Mouse (Mus musculus): ENCODE measurements at regions not wholly inside any gene's neighbourhood (a gene's known extent, or its start where the extent isn't known, plus 50 kb on each side); places are given as distances from the start of the nearest gene placed in this dataset.

DNA sequence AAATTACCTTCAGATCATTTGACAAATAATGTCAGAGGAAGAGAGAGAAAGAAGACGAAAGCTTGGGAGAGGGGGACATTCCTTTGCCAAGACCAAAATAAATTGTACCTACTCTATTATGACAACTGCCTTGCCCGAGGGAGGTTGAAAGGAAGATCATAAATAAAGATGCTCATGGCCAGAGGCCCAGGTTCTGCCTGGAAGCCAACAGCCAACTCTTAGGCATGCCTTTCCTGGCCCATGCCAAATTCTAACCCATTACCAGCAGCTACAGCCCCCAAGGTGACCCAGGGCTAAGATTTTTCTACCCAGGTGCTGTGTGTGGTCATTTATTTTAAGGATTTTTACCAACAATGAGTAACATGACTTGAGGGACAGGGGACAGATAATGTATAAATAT lies 54.9 kb downstream of the Cbln1 start:
- no peak for DNase-seq

DNA sequence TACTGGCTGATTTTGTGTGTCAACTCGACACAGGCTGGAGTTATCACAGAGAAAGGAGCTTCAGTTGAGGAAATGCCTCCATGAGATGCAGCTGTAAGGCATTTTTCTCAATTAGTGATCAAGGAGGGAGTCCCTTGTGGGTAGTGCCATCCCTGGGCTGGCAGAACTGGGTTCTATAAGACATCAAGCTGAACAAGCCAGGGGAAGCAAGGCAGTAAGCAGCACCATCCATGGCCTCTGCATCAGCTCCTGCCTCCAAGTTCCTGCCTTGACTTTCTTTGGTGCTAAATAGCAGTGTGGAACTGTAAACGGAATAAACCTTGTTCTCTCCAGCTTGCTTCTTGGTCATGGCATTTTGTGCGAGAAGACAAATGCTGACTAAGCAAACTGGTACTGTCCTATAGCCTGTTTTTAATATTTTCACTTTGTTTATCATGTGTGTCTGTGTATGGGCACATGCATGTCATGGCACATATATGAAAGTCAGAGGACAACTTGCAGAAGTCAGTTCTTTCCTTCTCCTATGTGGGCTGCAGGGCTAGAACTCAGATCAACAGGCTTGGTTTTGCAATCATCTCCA lies 57.3 kb downstream of the Cbln1 start:
- no peak for DNase-seq

DNA sequence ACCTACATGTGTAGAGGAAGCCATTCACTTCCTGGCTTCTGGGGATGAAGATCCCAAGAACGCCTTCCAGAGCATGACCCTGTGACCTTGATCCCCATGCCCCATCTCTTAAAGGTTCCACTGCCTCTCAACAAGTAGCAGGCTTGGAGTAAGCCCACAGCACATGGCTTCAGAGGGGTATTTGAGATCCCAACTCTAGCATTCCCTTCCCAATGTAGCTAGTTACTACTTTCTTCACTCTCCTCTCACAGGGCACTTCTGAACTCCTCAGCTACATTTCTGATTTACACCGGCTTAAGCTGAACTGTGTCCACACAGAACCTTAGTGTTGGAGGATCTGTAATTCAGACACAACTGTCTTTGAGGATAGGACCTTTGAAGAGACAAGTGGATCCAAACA lies 83.4 kb downstream of the Cbln1 start:
- DNase-seq: no peak

DNA sequence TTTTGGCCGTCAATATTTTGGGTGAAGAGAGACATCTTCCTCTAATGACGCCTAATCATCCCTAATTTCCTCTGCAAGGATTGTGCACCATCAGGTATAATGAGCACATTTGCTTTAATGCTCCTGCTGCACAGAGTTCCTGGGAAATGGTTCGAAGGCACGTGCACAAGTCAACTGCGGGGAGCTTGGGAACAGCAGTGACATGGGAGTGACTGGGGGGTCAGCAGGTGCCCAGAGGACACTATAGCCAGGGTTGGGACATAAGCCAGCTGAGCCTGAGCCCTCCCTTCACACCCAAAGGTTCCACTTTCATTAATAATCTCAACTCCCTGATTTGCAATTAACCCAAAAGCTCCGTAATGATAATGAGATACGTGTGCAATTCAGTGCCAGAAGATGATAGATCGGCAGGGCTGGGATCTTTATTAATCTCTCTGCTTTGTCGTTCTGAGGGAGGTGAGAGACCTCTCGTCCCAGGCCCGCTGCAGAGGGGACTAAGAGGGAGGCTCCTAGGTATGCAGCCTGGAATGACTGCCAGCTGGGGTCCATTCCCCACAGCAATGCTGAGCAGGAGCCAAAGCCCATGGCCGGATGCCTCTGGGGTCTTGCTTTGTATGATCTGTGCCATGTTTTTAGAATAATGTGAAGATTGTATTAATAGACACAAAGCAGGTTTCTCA lies 88.7 kb downstream of the Cbln1 start:
- DNase-seq: no peak

DNA sequence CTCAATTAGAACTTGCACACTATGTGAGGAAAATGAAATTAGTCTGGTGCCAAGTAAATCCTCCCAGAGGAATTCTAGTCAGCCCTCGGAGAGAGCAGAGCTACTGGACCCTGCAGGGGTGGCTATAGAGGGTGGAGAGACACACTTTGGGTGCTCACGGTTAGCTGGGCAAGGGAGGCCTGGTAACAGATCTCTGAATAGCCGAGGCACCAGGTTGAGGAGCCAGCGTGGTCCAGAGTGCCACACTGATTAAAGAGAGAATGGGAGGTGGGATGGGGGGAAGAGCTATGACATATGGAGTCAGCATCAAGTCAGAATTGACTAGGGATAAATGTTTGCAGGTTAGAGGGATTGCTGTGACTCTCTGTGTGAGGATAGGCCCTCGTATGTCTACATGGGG lies 90.1 kb downstream of the Cbln1 start:
- DNase-seq: no peak

DNA sequence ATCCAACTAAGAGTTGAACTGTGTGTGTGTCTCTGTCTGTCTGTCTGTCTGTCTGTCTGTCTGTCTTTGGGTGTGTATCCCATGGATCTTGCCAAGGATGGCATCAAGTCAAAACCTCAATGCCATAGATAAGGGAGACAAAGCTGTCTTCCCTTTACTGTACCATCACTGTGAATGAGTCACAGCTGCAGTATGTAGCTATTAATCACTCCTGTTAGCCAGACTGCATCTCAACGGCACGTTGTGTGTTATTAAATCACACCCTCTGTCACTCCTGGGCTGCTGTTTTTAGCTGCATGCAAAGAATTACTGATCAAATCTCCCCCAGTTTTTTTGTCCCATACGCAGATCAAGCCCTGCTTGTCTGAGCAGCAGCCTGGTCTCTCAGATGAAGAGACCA lies 91.6 kb downstream of the Cbln1 start:
- DNase-seq: no peak

DNA sequence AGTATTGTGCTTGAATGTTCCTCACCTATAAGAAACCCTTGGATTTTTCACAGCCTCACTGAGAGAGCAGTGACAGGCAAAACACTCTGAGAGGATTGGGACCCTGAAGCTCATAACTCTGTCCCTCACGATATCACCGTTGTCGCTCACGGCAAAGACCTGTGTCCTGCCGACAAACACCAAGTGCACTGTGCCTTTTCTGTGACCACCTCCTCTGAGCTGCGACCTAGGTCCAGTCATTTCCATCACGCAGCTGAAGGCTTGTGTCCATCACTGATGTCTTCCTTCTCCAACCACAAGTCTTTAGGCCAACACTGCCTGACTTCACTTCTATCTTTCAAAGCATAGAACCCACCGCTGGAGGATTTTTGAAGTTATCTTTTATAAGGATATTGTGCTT lies 93.1 kb downstream of the Cbln1 start:
- no peak for DNase-seq

DNA sequence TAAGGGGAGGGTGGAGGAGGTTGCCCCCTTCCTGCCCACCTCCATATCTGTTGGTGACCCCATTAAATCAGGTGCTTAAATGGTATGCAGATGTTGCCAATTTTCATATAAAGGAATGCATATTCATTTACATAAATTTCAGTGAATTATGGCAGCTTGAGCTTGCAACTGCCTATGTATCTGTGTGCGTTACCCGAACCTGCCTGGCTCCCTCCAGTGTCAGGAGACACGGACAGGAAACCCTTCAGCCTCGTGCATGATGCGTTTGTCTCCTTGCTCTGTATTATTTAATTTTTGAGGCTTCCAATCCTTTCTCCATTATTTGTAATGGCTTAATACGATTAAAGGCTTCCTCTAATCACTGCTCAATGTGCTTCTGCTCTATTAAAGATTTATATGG lies 98.4 kb downstream of the Cbln1 start:
- DNase-seq: no peak

DNA sequence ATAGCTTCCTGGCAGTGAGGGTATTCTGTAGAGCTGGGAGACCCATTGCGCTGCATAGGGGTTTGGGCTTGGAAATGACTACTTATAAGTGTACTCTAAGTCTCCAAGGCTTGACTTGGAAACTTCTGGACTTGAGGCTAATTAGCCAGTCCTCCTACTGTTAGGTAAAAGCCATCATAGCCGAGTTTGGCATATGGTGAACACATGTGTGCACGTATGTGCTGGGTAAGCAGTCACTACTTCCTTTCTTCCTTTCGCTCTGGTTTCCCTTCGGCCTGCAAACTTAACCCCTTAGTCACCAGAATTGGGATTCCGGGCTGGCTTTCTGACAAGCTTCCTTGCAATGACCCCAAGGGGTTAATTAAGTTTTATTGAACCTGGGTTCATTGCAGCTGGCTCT lies 98.9 kb downstream of the Cbln1 start:
- no peak for DNase-seq

DNA sequence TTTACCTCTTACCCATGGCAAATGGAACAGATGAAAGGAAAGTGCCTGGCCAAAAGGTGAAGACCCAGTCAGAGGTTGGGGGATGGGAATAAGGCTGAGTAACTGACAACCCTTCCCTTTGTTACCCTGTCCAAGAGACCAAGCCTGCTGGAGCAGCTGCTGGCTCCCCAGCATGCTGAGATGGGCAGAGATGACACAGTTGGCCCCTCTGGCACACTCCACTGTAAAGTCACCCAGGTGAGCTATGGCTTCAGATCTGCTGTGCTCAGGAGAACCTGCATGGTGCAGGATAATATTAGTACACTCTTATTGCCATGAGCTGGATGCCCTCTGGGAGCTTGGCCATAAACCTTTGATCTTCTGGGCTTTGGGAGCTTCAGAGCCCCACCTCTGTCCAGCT lies 100.3 kb downstream of the Cbln1 start:
- DNase-seq: no peak

DNA sequence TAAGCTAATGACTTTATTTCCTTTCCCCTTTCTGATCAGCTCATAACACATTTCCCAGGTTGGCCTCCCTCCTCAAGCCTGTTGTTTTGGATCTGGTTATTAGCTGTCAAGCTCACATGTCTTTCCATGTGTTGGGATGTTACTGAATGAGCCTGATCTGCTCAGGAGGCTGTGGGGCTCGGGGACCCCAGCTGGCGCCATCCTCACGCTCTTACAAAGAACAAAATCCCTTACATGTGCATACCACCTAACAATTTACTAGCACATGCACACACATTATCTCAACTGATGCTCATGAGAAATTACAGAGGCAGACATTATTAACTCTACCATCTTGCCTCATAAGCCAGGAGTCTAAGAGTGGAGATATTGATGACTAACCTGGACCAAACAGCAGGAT lies 102.2 kb downstream of the Cbln1 start:
- DNase-seq: no peak

DNA sequence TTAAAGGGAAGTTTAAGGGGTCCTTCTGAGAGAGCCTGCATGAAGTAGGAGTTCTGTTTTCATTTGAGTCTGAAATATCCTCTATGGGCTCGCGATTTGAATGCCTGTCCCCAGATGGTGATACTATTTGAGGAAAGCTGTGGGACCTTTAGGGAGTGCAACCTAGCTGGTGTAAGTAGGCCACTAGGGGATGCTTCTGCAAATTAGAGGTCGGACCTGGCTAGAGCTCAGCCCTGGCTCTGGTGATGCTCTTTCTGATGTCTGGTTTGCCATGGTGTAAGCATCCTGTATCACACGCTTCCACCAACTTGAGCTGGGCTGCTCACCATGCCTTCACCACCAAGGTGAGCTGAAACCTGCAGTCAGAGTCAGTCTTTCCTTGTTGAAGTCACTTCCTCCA lies 121.9 kb downstream of the Cbln1 start:
- DNase-seq: no peak

DNA sequence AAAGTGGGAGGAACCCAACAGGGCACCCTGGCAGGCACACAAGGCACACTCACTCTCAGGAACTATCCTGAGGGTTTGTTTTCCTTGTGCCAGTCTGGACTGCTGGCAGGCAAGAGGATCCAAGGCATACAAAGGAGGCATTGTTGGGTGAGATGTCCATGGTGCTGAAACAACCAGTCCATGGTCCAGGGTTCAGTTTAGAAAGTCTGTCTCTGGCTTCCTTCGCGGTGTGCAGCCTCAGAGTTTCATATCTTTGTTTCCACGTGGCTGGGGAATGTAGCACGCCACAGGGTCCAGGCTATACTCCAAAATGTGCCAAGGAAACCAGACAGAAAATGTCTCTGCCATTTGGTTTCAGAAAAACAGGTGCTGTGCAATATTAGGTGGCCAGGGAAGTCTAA lies 122.6 kb downstream of the Cbln1 start:
- DNase-seq: peak in 1 of 2 experiments; percentile 4

DNA sequence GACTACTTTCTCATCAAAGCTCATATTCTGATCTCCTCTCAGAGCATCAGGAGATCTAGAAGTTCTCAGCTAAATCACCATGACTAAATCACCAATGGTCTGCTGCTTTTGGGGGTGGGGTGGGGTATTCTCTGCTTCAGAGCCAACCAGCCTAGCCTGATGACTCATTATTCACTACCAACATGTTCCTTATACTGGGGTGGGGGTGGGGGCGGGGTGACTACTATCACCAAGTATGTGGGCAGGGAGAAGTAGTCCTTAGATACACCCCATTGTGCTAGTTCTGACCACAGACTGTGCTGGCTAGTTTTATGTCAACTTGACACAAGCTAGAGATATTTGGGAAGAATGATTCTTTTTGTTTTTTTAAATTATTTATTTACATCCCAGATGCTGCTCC lies 143.0 kb downstream of the Cbln1 start:
- no peak for DNase-seq

DNA sequence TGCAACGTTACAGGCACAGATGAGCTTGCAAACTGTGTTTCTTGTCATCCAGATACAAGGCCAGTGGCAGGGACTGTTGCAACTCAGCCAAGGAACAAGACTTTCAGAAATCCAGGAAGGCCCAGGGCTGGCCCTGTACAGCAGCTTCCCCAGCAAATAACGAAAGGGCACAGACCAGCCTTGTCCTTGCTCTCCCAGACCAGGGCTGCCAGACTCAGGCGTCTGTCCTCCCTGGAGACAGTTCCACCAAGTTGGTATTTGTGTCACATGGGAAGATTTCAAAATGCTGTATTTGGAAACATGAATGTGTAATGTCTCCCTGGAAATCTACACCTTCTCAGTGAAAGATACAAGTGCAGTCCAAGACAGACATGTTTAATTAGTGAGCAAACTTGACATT lies 157.8 kb downstream of the Cbln1 start:
- no peak for DNase-seq

DNA sequence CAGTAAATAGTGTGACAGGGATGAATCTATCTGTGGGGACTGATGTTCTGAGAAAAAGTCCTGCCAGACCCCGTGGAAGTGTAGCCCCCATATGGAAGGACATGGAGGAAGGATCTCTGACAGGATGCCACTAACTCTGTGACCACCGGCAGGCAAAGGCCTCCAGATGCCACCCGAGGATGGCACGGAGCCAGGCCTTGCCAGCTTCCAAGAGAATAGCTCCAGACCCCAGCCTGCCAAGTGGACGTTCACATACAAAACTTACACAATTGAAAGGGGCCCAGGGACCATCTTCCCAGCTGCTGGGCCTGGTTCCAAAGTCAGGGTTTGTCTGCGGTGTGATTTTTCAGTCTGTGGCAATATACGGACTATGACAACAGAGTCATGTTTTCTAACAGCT lies 161.1 kb downstream of the Cbln1 start:
- DNase-seq: no peak

DNA sequence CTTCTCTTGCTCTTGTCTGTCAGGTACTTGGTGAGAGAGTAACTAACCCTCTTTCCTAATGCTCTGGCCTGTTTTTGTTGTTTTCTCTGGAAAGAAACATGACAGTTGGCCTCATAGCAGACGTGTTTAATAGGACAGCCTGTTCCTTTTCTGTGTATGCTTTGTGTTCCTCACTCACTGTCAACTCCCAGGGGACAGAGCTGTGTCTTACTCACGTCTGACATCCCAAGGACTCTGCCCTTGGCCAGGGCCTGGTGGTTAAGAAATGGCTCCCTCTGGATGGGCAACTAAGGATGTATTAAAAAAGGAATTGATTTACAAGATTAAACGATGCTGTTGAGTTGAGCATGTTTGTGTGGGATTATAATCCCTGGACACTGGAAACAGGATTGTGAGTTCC lies 164.1 kb downstream of the Cbln1 start:
- DNase-seq: no peak

DNA sequence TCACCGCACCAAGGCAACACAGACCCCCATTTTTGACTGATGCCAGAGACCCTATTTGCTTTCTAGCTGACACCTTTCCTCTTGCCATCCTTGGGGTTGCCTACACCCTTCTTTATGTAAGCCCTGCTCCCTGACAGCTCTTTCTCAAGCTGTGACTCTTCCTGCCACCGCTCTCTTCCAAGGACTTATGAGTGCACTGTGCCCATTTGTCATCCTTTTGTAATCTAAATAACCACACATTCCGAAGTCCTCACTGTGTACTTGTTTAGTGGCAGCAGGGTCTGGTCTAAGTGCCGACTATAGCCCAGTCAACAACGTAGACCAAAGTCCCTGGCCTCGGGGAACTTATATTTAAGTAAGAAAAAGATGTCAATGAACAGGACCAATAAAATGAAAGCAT lies 167.4 kb downstream of the Cbln1 start:
- no peak for DNase-seq

DNA sequence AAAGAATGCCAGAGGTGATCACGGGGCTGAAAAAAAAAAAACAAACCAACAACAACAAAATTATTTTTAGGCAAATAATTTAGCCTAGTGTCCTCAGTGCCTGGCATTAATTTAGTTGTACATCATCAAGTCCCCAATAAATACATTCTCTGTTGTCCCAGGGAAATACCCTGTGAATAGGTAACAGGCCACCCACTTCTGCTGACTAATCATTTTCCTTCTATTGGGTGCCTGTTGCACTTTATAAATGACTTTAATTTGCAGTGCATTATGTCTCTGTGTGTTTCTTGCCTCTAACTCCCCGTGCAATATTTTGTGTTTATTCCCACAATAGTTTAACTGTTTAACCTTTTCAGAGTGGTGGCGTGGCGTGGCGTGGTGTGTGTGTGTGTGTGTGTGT lies 168.9 kb downstream of the Cbln1 start:
- DNase-seq: no peak

DNA sequence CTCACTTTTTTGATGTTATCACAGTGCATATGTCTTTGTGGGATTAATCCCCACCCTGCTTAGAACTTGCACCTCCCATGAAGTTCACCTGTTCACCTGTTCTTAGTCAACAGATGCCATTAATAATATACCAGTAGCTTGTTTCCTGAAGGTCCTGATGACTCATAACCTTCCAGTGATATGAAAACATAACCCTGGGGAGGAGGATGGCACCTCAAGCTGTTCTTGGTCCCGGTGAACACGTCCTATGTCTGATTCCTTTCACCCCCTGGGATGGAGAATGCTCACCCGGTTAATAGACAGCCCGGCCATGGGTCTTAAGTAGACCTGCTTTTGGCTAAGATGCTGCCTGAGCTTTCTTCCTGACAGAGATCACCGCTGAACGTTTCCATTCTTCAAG lies 174.6 kb downstream of the Cbln1 start:
- no peak for DNase-seq

DNA sequence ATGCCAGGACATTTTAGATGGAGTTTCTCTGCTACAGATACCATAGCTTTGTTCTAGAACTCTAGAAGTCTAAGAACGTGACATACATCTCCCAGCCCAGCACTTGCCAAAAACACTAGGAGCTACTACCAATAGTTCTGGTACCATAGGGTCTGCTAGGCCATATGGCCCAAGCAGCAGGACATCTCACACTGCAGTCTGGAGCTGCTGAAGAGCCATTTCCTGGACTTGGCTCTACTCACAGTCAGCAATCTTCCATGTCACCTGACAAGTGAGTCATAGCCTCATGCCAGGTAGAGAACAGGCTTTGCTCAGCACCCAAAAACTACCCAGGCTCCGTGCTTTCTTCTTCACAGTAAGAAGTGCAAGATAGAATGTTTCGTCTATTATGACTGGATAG lies 175.1 kb downstream of the Cbln1 start:
- DNase-seq: no peak

DNA sequence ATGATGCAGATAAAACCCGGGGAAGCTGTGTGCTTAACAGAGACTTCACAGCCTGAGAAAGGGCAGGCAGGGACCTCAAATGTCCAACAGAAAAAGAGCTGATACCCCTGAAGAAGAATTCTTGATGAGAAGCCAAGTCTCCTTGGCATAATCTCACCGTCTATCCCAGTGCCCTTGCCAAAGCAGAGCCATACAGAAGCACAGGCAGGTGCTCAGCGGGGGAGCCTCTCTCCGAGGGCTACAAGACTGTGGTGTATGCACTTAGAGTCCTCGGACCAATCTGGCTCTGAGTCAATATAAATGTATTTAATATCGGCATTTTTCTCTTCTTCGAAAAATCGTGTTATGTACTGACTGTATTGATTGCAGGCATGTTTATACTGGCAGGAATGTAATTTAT lies 186.3 kb downstream of the Cbln1 start:
- DNase-seq: no peak

DNA sequence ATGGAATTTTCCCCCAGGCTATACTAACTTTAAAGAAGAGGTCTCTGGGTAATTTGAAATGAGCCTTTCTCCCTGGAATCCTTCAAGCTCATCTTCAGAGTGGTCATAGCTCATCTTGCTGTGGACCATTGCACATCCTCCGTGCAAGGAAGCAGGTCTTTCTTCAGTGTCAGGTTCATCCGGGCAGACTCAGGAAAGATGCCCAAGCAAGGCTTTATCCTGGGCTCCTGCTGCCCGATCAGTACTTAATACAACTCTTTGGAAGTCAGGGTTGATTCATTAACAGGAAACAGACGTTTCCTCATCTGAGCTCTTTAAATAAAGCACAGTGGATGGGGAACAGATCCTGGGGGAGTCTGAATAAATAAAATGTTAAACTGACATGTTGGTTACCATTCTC lies 188.1 kb downstream of the Cbln1 start:
- peak; percentile 21 to 38 for DNase-seq

DNA sequence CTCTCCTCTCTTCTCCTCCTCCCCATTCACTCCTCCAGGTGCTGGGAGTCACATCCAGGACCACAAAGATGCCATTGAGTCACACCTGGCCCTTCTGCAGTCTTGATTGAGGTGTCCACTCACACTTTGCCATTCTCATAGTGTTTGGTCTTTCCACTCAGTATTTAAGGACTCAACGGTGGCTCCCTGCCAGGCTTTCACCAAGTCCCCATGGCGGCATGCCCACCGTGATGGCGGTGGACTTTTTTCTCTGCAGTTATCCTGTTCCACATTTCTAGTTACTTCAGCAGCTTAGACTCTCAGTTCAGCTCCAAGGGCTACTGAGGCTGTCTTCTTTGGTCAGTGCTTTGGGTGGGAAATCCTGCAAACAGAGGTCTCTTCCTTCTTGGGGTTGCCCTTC lies 189.9 kb downstream of the Cbln1 start:
- no peak for DNase-seq

DNA sequence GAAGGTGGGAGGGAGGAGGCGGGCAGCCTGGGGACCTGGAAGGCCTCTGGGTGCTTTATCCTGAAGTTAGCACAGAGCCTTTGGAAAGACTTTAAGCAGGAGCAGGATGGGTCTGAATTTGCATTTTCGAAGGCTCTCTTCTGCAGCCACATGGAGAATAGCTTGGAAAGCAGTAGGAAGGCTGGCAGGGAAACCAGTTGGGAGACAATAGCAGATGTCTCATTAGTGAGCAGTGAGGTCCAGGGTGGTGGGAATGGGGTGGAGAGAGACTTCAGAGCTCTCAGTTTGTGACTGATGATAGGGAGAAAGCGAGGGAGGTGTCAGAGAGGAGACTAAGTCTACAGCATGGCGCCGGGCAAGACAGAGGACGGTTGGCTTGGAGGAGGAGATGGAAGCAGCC lies 199.1 kb downstream of the Cbln1 start:
- DNase-seq: no peak
